Mouse (Mus musculus) gastrocnemius, adult 8-10 months (tissue): ENCODE data around the gene Prdm16. TPM values are rescaled to one million over a fixed set of nuclear protein-coding genes. Genes with fewer than 3 reads are reported as not detected.
A peak's percentile ranks its signal among the peaks of the same experiment; 100 is the strongest.

Experiments used
- DNase-seq, 2 experiments: peaks; one replicate each; pipeline ENCODE4 v3.0.0; 2022; ENCODE audit warnings: low spot score in 2 of 2
- total RNA-seq, 4 experiments: library from RNA; stranded (reverse); gene quantifications; 2 replicates each; pipeline ENCODE4 v1.2.4; 2022

The Prdm16 gene
- total RNA-seq, 4 experiments from 2014 or later: 0.73 to 3.1 (median 1.4) TPM

GRCm38 (mm10) chr4:154517991-154518390 lies 118.7 kb downstream of the Prdm16 start:
- no peak for DNase-seq

GRCm38 (mm10) chr4:154516470-154516869 lies 120.2 kb downstream of the Prdm16 start:
- DNase-seq: no peak

GRCm38 (mm10) chr4:154513664-154514063 lies 123.0 kb downstream of the Prdm16 start:
- no peak for DNase-seq

GRCm38 (mm10) chr4:154512518-154513090 lies 124.1 kb downstream of the Prdm16 start:
- no peak for DNase-seq

- no peak for DNase-seq
Measured at GRCm38 (mm10) chr4:154511767-154512166, 124.9 kb downstream of the Prdm16 start.

- no peak for DNase-seq
Measured at GRCm38 (mm10) chr4:154506774-154507435, 129.8 kb downstream of the Prdm16 start.

- DNase-seq: no peak
Measured at GRCm38 (mm10) chr4:154505313-154505712, 131.4 kb downstream of the Prdm16 start.

GRCm38 (mm10) chr4:154503260-154503829 lies 133.3 kb downstream of the Prdm16 start:
- no peak for DNase-seq

- DNase-seq: no peak
Measured at GRCm38 (mm10) chr4:154502403-154503000, 134.2 kb downstream of the Prdm16 start.

GRCm38 (mm10) chr4:154500695-154501094 lies 136.0 kb downstream of the Prdm16 start:
- DNase-seq: no peak

GRCm38 (mm10) chr4:154499701-154500523 lies 136.8 kb downstream of the Prdm16 start:
- peak; percentile 44 to 64 for DNase-seq

GRCm38 (mm10) chr4:154497423-154498175 lies 139.1 kb downstream of the Prdm16 start:
- no peak for DNase-seq

GRCm38 (mm10) chr4:154496991-154497390 lies 139.7 kb downstream of the Prdm16 start:
- peak; percentile 61 to 72 for DNase-seq

GRCm38 (mm10) chr4:154496522-154496921 lies 140.2 kb downstream of the Prdm16 start:
- DNase-seq: no peak

GRCm38 (mm10) chr4:154493996-154494395 lies 142.7 kb downstream of the Prdm16 start:
- DNase-seq: no peak

- no peak for DNase-seq
Measured at GRCm38 (mm10) chr4:154492714-154493121, 144.0 kb downstream of the Prdm16 start.

GRCm38 (mm10) chr4:154492268-154492667 lies 144.4 kb downstream of the Prdm16 start:
- no peak for DNase-seq

- DNase-seq: no peak
Measured at GRCm38 (mm10) chr4:154488031-154488430, 148.6 kb downstream of the Prdm16 start.

- DNase-seq: no peak
Measured at GRCm38 (mm10) chr4:154482695-154483094, 154.0 kb downstream of the Prdm16 start.

GRCm38 (mm10) chr4:154481771-154482637 lies 154.7 kb downstream of the Prdm16 start:
- DNase-seq: no peak
